Mouse (Mus musculus): ENCODE data around the gene Srgap3. TPM values are rescaled to one million over a fixed set of nuclear protein-coding genes. Genes with fewer than 3 reads are reported as not detected.
"Not testable (repeated sequence)": the region's sequence is repeated elsewhere in the genome, so short reads cannot be mapped to it uniquely, and the experiment has no call there.

The Srgap3 gene
- total RNA-seq, 2 experiments from 2014 or later, result 1.2 TPM

GRCm38 (mm10) chr6:112866096-112866495 is 81.0 kb downstream of the Srgap3 start:
- intact Hi-C loops (cut with DNase I), result no loop called here

GRCm38 (mm10) chr6:112865021-112865531 is 82.0 kb downstream of the Srgap3 start:
- intact Hi-C loops (cut with DNase I), result no loop called here
- no peak for DNase-seq (ENCODE audit: low spot score)

More at GRCm38 (mm10) chr6:112866096-112866495, 81.0 kb downstream of the Srgap3 start:
- DNase-seq (ENCODE audit: low spot score), result no peak

- intact Hi-C loops (cut with DNase I), result no loop called here
- no peak for DNase-seq (ENCODE audit: low spot score)
These were observed 84.6 kb downstream of the Srgap3 start for GRCm38 (mm10) chr6:112862465-112862864.

GRCm38 (mm10) chr6:112861351-112862297 is 85.4 kb downstream of the Srgap3 start:
- intact Hi-C loops (cut with DNase I), result no loop called here
- DNase-seq (ENCODE audit: low spot score), result no peak

- DNase-seq (ENCODE audit: low spot score); intact Hi-C loops (cut with DNase I): not testable (repeated sequence)
These were observed 86.8 kb downstream of the Srgap3 start for GRCm38 (mm10) chr6:112860290-112860689.

GRCm38 (mm10) chr6:112857057-112857456 is 90.0 kb downstream of the Srgap3 start:
- intact Hi-C loops (cut with DNase I), result no loop called here
- no peak for DNase-seq (ENCODE audit: low spot score)

- intact Hi-C loops (cut with DNase I), result no loop called here
- DNase-seq (ENCODE audit: low spot score), result no peak
These were observed 91.9 kb downstream of the Srgap3 start for GRCm38 (mm10) chr6:112855183-112855582.

- DNase-seq (ENCODE audit: low spot score), result no peak
- intact Hi-C loops (cut with DNase I), result no loop called here
These were observed 94.5 kb downstream of the Srgap3 start for GRCm38 (mm10) chr6:112852261-112853235.

- no peak for DNase-seq (ENCODE audit: low spot score)
- intact Hi-C loops (cut with DNase I), result no loop called here
These were observed 96.3 kb downstream of the Srgap3 start for GRCm38 (mm10) chr6:112850745-112851144.

GRCm38 (mm10) chr6:112848629-112849180 is 98.4 kb downstream of the Srgap3 start:
- no peak for DNase-seq (ENCODE audit: low spot score)
- intact Hi-C loops (cut with DNase I), result no loop called here

GRCm38 (mm10) chr6:112846863-112847262 is 100.2 kb downstream of the Srgap3 start:
- intact Hi-C loops (cut with DNase I), result no loop called here
- no peak for DNase-seq (ENCODE audit: low spot score)

GRCm38 (mm10) chr6:112842426-112842825 is 104.6 kb downstream of the Srgap3 start:
- DNase-seq (ENCODE audit: low spot score), result no peak
- intact Hi-C loops (cut with DNase I), result no loop called here

GRCm38 (mm10) chr6:112840400-112840799 is 106.7 kb downstream of the Srgap3 start:
- no peak for DNase-seq (ENCODE audit: low spot score)
- intact Hi-C loops (cut with DNase I), result no loop called here

GRCm38 (mm10) chr6:112839391-112839790 is 107.7 kb downstream of the Srgap3 start:
- DNase-seq (ENCODE audit: low spot score), result peak; percentile 23
- intact Hi-C loops (cut with DNase I), result no loop called here

- DNase-seq (ENCODE audit: low spot score), result no peak
- intact Hi-C loops (cut with DNase I), result no loop called here
These were observed 108.2 kb downstream of the Srgap3 start for GRCm38 (mm10) chr6:112838879-112839278.

- intact Hi-C loops (cut with DNase I), result no loop called here
- no peak for DNase-seq (ENCODE audit: low spot score)
These were observed 110.4 kb downstream of the Srgap3 start for GRCm38 (mm10) chr6:112836712-112837111.

GRCm38 (mm10) chr6:112835413-112835812 is 111.7 kb downstream of the Srgap3 start:
- intact Hi-C loops (cut with DNase I), result no loop called here
- DNase-seq (ENCODE audit: low spot score), result no peak

- no peak for DNase-seq (ENCODE audit: low spot score)
- intact Hi-C loops (cut with DNase I), result no loop called here
These were observed 112.6 kb downstream of the Srgap3 start for GRCm38 (mm10) chr6:112834430-112834829.

- intact Hi-C loops (cut with DNase I), result no loop called here
- DNase-seq (ENCODE audit: low spot score), result no peak
These were observed 113.3 kb downstream of the Srgap3 start for GRCm38 (mm10) chr6:112833763-112834162.

GRCm38 (mm10) chr6:112829196-112829595 is 117.9 kb downstream of the Srgap3 start:
- intact Hi-C loops (cut with DNase I), result no loop called here
- DNase-seq (ENCODE audit: low spot score), result no peak

Data from heart, postnatal 25 days (tissue).